Mouse (Mus musculus): Measurements from ENCODE around the gene Pax7.
A peak's percentile ranks its signal among the peaks of the same experiment; 100 is the strongest.

Gene Pax7

DNA sequence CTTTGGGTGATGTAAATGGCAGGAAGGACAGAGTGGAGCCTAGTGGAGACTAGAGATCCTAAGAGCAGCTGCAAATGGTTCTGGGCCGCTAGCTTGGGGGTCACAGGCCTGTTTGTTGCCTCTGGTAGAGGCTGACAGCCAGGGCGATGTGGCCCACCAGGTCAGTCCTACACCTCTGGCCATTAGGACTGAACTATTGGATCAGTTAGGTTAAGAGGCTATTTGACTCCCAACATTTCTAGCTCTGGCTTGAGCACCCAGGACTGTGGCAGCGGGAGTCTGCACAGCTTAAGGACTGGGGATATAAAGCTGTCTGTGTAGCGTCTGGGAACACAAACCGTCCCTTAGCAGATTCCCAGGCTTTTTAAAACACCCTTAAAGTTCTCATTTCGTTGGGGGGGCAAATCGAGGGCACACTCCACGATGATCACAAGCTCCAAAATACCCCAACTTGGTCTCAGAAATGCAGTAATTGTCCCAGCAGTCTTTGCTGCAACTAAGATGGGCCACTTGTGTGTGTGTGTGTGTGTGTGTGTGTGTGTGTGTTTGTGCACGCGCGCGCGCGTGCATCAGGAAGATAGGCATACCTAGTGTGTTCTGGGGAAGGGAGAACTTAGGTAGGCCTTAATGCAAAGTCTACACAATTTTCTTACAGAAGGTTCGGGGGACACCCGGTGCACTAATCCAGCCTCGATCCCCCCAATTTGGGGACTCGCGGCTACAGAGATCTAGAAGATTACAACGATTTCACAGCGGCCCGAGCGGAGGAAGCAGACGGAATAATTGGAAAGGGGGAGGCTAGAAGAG, 2.5 kb downstream of the Pax7 start:
- no peak for DNase-seq

DNA sequence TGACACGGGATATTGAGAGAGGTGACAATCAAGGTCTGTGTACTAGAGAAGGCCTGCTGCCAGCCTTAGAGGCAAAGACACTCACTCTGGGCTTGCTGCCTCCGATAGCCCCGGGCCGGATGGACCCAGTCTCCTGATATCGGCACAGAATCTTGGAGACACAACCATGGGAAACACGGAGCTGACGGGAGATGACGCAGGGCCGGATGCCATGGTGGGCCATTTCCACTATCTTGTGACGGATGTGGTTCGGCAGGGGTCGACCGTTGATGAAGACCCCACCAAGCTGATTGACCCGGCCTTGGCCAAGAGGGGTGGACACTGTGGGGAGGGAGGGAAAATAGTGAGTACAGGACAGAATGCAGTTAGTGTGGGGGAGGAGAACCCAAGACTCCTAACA, 3.3 kb downstream of the Pax7 start:
- no peak for DNase-seq

DNA sequence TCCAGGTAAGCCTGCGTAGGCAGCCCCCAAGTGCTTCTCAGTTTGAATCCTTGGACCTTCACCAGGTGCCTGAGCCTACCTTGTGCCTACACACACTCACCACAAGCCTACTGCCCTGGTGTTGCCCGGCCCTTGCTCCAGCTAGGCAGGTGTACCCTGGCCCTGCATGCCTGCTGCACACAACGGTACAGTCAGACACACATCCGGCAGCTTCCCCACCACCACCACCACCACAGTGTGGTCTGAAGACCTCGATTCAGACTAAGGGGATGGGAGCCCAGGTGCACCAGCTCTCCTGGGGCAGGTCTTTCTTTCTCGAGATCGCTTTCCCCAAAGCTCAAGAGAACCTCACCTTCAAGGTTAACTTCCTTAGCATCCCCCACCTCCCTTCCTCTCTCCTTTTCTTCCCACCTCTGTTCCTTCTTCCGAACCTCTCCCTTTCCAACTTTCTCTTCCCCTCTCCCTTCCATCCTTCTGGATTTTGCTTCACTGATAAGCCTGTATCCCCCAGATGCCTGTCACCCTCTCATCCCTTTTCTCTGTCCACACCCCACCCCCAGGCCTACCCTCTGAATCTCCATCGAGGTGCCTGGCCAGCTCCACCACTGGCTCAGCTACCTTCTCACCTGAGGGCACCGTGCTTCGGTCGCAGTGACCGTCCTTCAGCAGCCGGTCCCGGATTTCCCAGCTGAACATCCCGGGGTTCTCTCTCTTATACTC, 4.3 kb downstream of the Pax7 start:
- no peak for DNase-seq

- DNase-seq: no peak
Observed at GRCm38 (mm10) chr4:139828283-139828678, 5.0 kb downstream of the Pax7 start.

- DNase-seq: no peak
Observed at GRCm38 (mm10) chr4:139827501-139828282, 5.6 kb downstream of the Pax7 start.

DNA sequence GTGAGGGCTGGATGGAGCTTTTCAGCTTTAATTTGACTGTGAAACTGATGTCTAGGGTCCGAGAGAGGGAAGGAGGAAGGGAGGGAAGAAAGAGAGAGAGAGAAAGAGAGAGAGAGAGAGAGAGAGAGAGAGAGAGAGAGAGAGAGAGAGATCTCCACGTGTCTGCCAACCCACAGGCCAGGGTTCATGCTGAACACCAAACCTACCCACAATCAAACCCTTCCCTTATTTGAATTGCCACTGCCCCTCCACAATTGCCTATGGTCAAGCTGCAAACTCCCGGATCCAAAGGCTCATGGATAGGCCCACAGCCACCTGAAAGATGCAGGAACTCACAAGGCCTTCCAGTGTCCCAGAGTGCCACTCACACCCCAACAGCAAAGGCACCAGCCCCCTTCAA, 7.1 kb downstream of the Pax7 start:
- DNase-seq: no peak

GRCm38 (mm10) chr4:139825326-139826112, 7.8 kb downstream of the Pax7 start:
- DNase-seq: no peak

GRCm38 (mm10) chr4:139824572-139825325, 8.6 kb downstream of the Pax7 start:
- DNase-seq: no peak

DNA sequence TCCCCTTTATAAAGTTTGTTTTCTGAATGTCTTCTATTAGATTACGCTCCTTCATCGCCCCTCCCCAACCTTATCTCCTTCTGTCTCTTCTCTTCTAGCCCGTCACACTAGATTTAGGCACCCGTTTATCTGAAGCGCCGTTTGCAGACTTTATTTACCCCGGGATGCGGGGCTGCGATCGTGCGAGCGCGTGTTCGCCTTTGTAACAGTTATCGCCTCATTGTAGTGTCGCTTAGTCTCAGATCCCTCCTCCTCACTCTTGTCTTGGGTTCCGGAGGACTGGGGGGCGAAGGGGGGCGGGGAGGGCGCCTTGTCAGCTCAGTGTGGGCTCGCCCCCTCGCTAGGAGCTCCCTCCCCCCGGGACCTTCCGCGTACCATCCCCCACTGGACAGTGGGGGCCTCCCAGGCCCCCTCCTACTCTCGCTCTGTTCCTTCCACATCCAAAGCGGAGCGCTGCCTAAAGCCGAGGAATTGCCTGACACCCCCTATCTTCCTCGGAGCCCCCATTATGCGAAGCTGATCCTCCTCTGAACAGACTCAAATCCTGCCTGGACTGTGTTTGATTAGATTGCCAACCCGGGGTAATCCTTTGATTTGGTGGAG, 9.4 kb downstream of the Pax7 start:
- DNase-seq: no peak

GRCm38 (mm10) chr4:139823138-139823869, 10.0 kb downstream of the Pax7 start:
- DNase-seq: no peak

GRCm38 (mm10) chr4:139822214-139823137, 10.9 kb downstream of the Pax7 start:
- DNase-seq: no peak

DNA sequence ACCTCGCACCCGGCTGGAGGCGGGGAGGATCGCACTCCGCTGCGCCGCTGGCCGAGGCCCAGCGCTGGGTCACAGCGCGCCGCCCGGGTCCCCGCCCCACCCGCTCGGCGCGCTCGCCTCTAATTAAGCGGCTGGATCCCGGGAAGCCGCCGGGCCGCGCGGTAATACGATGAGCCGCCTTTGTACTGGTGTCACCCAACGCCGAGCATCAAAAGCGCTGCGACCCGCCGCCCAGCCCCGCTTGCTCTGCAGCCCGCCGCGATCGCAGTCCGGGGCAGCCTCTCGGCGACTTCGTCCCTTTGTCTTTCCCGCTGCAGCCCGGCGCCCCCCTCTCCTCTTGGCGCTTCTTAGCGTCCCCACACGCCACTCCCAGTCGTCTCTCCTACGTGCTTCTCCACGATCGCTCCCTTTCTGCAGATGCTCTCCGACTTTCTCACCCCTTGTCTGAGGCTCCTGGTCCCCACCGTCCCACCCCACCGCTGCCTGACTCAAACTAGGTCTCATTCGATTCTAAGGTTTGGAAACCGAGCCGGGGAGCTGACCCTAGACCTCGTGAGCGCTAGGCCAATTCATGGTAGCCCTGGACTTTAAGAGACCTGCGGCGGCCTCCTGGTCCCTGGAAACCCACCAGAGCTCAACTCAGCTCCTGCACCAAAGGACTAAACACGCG, 11.7 kb downstream of the Pax7 start:
- DNase-seq: peak; percentile 26

GRCm38 (mm10) chr4:139821071-139821470, 12.3 kb downstream of the Pax7 start:
- DNase-seq: no peak

- DNase-seq: no peak
Observed at GRCm38 (mm10) chr4:139819411-139820030, 13.8 kb downstream of the Pax7 start.

DNA sequence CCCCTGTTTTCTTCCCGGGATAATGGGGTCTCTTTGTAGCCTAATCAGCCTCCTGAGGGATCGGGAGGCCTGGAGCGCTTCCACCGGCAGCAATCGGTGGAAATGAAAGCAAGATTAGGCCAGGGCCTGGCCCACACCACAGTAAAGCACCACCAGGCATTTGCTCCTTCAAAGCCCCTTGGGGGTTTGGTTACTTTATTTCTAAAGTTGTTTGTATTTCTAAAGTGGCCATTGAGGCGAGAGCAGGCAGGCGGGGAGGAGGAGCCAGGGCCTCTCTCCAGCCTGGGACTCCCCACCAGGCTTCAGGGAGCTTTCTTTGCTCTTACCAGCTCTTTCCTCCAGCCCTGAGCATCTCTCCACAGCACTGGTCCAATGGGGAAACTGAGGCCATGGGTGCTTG, 15.2 kb downstream of the Pax7 start:
- DNase-seq: no peak

DNA sequence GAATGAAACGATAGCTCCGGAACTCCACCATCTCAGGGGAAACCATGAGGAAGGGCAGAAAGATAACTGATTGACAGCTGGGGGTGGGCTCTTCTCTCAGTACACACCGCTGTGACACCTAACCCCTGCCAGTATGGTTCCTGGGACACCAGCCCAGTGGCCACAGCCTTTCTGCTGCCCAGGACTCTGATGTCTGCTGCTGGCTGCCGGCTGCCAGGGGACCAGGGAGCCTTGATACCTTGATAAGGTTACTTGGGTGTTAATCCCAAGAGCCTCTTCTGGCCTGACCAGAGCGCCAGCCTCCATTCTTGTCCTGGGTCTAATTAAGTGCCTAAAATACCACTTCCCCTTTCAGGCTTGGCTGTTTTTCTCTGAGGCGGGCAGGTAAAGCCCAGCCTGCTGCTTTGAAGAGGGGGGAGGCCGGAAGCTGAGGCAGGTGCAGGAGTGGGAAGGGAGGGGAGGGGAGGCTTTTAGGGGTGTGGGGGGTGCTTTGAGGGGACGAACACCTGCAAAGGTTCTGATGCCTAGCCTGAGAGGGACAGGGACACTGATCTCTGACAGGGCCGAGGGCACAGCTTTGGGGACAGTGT, 19.9 kb downstream of the Pax7 start:
- no peak for DNase-seq

DNA sequence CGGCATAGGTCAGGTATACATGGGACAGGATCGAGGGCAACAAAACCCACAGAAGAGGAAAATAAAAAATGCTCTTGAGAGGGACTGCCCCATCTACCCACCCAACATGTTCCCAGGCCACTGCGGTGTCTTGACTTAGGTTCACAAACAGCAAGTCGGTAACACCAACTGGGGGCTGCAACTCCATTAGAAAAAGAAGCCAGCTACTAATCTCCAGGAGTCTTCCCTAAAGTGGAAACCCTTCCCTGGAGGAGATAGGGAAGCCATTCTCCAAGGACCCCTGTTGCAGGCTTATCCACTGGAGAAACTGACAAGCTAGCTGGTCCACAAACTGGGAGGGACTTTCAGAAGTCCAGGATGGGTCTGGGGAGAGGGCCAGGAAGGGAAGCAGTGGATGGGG, 21.4 kb downstream of the Pax7 start:
- no peak for DNase-seq

DNA sequence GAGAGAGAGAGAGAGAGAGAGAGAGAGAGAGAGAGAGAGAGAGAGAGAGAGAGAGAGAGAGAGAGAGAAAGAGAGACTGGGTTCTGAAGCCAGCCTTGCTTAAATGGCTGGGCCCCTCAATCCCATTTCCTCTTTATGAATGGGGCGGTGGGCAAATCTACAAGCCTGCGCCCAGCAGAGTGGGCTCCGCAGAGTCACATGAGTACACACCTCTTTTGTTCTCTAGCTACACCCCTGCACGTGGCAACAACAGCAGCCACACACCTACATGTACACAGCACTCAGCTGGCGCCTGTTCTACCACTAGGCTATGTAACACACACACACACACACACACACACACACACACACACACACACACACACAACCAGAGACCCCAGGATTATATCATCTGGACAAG, 21.9 kb downstream of the Pax7 start:
- DNase-seq: no peak

Measured in kidney, postnatal 14 days (tissue).